Comparison of ENCODE assay signal across 18 mouse cellular contexts in genomic region chr17:84656653-84657421, GRCm38 (mm10). TPM values are rescaled to one million over a fixed set of nuclear protein-coding genes. Genes with fewer than 3 reads are reported as not detected.
DNase-seq lines count a peak whose midpoint lies in the region; ATAC-seq lines count a peak whose summit lies in the region.
"Had no signal": no experiment of that assay in that cellular context is flagged by ENCODE, and none has a peak within 500 bp of the region (broad histone marks: within the 10 kb centered on the region; RNA-seq: fewer than 3 reads in every experiment).

No protein-coding gene starts in this region.

- peaks cover 13% of the 10 kb centered on the region; the same call in 1 of the 2 replicates for H3K36me3 ChIP-seq in kidney, embryonic 15.5 days
- no peaks in the 10 kb centered on the region for H3K36me3 ChIP-seq in hindbrain, embryonic 11.5 days (ENCODE audit: control insufficient read depth, insufficient read depth, low read length)
- H3K36me3 ChIP-seq in midbrain, embryonic 16.5 days (ENCODE audit: control insufficient read depth, insufficient read depth, low read length) = no peaks in the 10 kb centered on the region

- H3K9me3 ChIP-seq in kidney, embryonic 15.5 days (replicated peaks) = no peaks in the 10 kb centered on the region
- H3K9me3 ChIP-seq in hindbrain, embryonic 11.5 days (ENCODE audit: control insufficient read depth, low read length) = no peaks in the 10 kb centered on the region
- H3K9me3 ChIP-seq in midbrain, embryonic 16.5 days (replicated peaks; ENCODE audit: control insufficient read depth, low read length, poor library complexity, severe bottlenecking) = no peaks in the 10 kb centered on the region

- no peaks in the 10 kb centered on the region for H3K27me3 ChIP-seq in kidney, embryonic 15.5 days
- H3K27me3 ChIP-seq in hindbrain, embryonic 11.5 days (ENCODE audit: control insufficient read depth, insufficient read depth, low read length) = no peaks in the 10 kb centered on the region
- no peaks in the 10 kb centered on the region for H3K27me3 ChIP-seq in midbrain, embryonic 16.5 days (ENCODE audit: control insufficient read depth, insufficient read depth, low read depth, low read length)

- H3K4me1 ChIP-seq in kidney, embryonic 15.5 days = peaks cover 30% of the 10 kb centered on the region
- peaks cover 5% of the 10 kb centered on the region for H3K4me1 ChIP-seq in hindbrain, embryonic 11.5 days (replicated peaks; ENCODE audit: control insufficient read depth, insufficient read depth, low read length)
- H3K4me1 ChIP-seq in midbrain, embryonic 16.5 days (ENCODE audit: control insufficient read depth, insufficient read depth, low read length) = peaks cover 15% of the 10 kb centered on the region

- 0 out of 2 replicates have a peak overlapping the region, but pooled peaks have one; percentile 37 for H3K27ac ChIP-seq in kidney, embryonic 15.5 days
- peak overlapping the region; percentile 58 for H3K27ac ChIP-seq in hindbrain, embryonic 11.5 days (ENCODE audit: low read depth, low read length)
- H3K27ac ChIP-seq in midbrain, embryonic 16.5 days (ENCODE audit: low read length) = peak overlapping the region; percentile 68
- H3K27ac ChIP-seq: gastrocnemius, adult 2 months; heart, adult 2 months; left cerebral cortex, adult 2 months; macrophage had no signal

- H3K9ac ChIP-seq in kidney, embryonic 15.5 days = no peak overlapping the region
- H3K9ac ChIP-seq in hindbrain, embryonic 11.5 days (ENCODE audit: low read depth, low read length) = no peak overlapping the region
- H3K9ac ChIP-seq in midbrain, embryonic 16.5 days (ENCODE audit: low read depth, low read length) = no peak overlapping the region
- H3K9ac ChIP-seq: liver, postnatal 0 days had no signal

- 39% methylated on average over 19 of the region's 19 CpGs for WGBS in kidney, embryonic 15.5 days
- 52% methylated on average over 18 of the region's 19 CpGs for WGBS in hindbrain, embryonic 11.5 days
- 51% methylated on average over 19 of the region's 19 CpGs for WGBS in midbrain, embryonic 16.5 days

- no peak overlapping the region for H3K4me2 ChIP-seq in kidney, embryonic 15.5 days
- H3K4me2 ChIP-seq in hindbrain, embryonic 11.5 days (replicated peaks; ENCODE audit: low read depth, low read length) = no peak overlapping the region
- 0 out of 2 replicates have a peak overlapping the region, but pooled peaks have one; percentile 3 for H3K4me2 ChIP-seq in midbrain, embryonic 16.5 days (ENCODE audit: low read length)

- DNase-seq in kidney, postnatal 4 days = no peak
- peak; percentile 49 for DNase-seq in brain, embryonic 18.5 days (ENCODE audit: low read depth, low spot score)
- DNase-seq in hindbrain, embryonic 11.5 days (ENCODE audit: low spot score) = no peak
- DNase-seq in cerebellum, adult 9-10 months = no peak
- DNase-seq in lung, postnatal 36 days = no peak
- no peak for DNase-seq in ovary, postnatal 14 days (ENCODE audit: low spot score)
- DNase-seq: adrenal gland, postnatal 25 days; B cell, adult 2 months; gastrocnemius, adult 2 months; heart, adult 2 months; liver, postnatal 0 days had no signal

- ATAC-seq in kidney, embryonic 15.5 days (replicated peaks; ENCODE audit: low FRiP score) = no peak
- peak; percentile 68 for ATAC-seq in hindbrain, embryonic 11.5 days (ENCODE audit: low FRiP score)
- ATAC-seq in midbrain, embryonic 16.5 days = peak; percentile 81
- ATAC-seq: intestine, embryonic 16.5 days; liver, postnatal 0 days had no signal

- no peak overlapping the region for H3K4me3 ChIP-seq in kidney, embryonic 15.5 days (replicated peaks)
- H3K4me3 ChIP-seq in hindbrain, embryonic 11.5 days (ENCODE audit: low read depth, low read length) = no peak overlapping the region
- H3K4me3 ChIP-seq in midbrain, embryonic 16.5 days (ENCODE audit: low read depth, low read length) = no peak overlapping the region
- H3K4me3 ChIP-seq: erythroblast, embryonic 14.5 days; gastrocnemius, adult 2 months; heart, adult 2 months; left cerebral cortex, adult 2 months had no signal

RNA-seq across cellular contexts. Expression of gene Abcg8, which starts 19.3 kb away (rescaled TPM):
- polyA plus RNA-seq in kidney, embryonic 15.5 days (2015; fragmentation: Nextera tagmentation; extraction: Ambion mirVana) = 0.13 and 0.27 TPM in 2 replicates
- polyA plus RNA-seq in hindbrain, embryonic 11.5 days (2014; fragmentation: Nextera tagmentation; extraction: Ambion mirVana) = 0.28 and 0.42 TPM in 2 replicates
- 0.08 TPM in 1 of 2 replicates, not detected in the other for polyA plus RNA-seq in midbrain, embryonic 16.5 days (2015; fragmentation: Nextera tagmentation; extraction: Ambion mirVana)
- polyA plus RNA-seq: erythroblast, embryonic 14.5 days; heart, adult 2 months; heart, postnatal 0 days; macrophage had no signal

RNA-seq across cellular contexts. Expression of gene Abcg5, which starts 26.0 kb away (rescaled TPM):
- polyA plus RNA-seq in kidney, embryonic 15.5 days (2015; fragmentation: Nextera tagmentation; extraction: Ambion mirVana) = 4.0 TPM in 2 replicates
- 2.2 and 3.0 TPM in 2 replicates for polyA plus RNA-seq in hindbrain, embryonic 11.5 days (2014; fragmentation: Nextera tagmentation; extraction: Ambion mirVana)
- 1.5 and 2.7 TPM in 2 replicates for polyA plus RNA-seq in midbrain, embryonic 16.5 days (2015; fragmentation: Nextera tagmentation; extraction: Ambion mirVana)
- polyA plus RNA-seq: erythroblast, embryonic 14.5 days; heart, adult 2 months; heart, postnatal 0 days; macrophage had no signal

RNA-seq across cellular contexts. Expression of gene Dync2li1, which starts 30.5 kb away (rescaled TPM):
- polyA plus RNA-seq in kidney, embryonic 15.5 days (2015; fragmentation: Nextera tagmentation; extraction: Ambion mirVana) = 51.0 and 52.8 TPM in 2 replicates
- 36.0 and 38.2 TPM in 2 replicates for polyA plus RNA-seq in hindbrain, embryonic 11.5 days (2014; fragmentation: Nextera tagmentation; extraction: Ambion mirVana)
- polyA plus RNA-seq in midbrain, embryonic 16.5 days (2015; fragmentation: Nextera tagmentation; extraction: Ambion mirVana) = 38.8 and 40.6 TPM in 2 replicates
- polyA plus RNA-seq: erythroblast, embryonic 14.5 days had no signal
